Mouse (Mus musculus): ENCODE measurements at regions not wholly inside any gene's neighbourhood (a gene's known extent, or its start where the extent isn't known, plus 50 kb on each side); places are given as distances from the start of the nearest gene placed in this dataset.

GRCm38 (mm10) chr6:117110291-117110690 is 58.0 kb upstream of the Cxcl12 start:
- H3K4me3 ChIP-seq (ENCODE audit: insufficient read depth, low read depth, low read length), result no peak overlapping the region
- H3K9ac ChIP-seq (ENCODE audit: low read depth, low read length), result no peak overlapping the region
- no peak for DNase-seq (ENCODE audit: extremely low read depth, low read depth, low spot score)
- no peaks in the 10 kb centered on the region; the same call in 1 of the 2 replicates for H3K27me3 ChIP-seq (ENCODE audit: control insufficient read depth, insufficient read depth, low read length)
- TF ChIP-seq CTCF (IDR thresholded peaks at IDR 0.05; ENCODE audit: low read depth, low read length) (no peak), POLR2A (IDR thresholded peaks at IDR 0.05; ENCODE audit: extremely low read depth, insufficient read depth, low read length) (no peak)
- no peak overlapping the region for H3K27ac ChIP-seq (replicated peaks; ENCODE audit: insufficient read depth, low read depth, low read length)
- no peaks in the 10 kb centered on the region for H3K4me1 ChIP-seq (ENCODE audit: control insufficient read depth, insufficient read depth, low read length)
- no peaks in the 10 kb centered on the region for H3K79me2 ChIP-seq (ENCODE audit: control insufficient read depth, insufficient read depth, low read length)
- H3K36me3 ChIP-seq (ENCODE audit: control insufficient read depth, insufficient read depth, low read length), result no peaks in the 10 kb centered on the region
- WGBS, result 36% methylated on average over 3 of the region's 3 CpGs

GRCm38 (mm10) chr6:117114859-117115258 is 53.5 kb upstream of the Cxcl12 start:
- Histone ChIP-seq H3K79me2 (ENCODE audit: control insufficient read depth, insufficient read depth, low read length) (no peaks in the 10 kb centered on the region), H3K27me3 (ENCODE audit: control insufficient read depth, insufficient read depth, low read length) (no peaks in the 10 kb centered on the region; the same call in 1 of the 2 replicates), H3K4me1 (ENCODE audit: control insufficient read depth, insufficient read depth, low read length) (no peaks in the 10 kb centered on the region), H3K4me3 (ENCODE audit: insufficient read depth, low read depth, low read length) (no peak overlapping the region), H3K27ac (replicated peaks; ENCODE audit: insufficient read depth, low read depth, low read length) (no peak overlapping the region), H3K36me3 (ENCODE audit: control insufficient read depth, insufficient read depth, low read length) (no peaks in the 10 kb centered on the region), H3K9ac (ENCODE audit: low read depth, low read length) (no peak overlapping the region)
- DNase-seq (ENCODE audit: extremely low read depth, low read depth, low spot score), result no peak
- WGBS, result 67% methylated on average over 8 of the region's 8 CpGs
- TF ChIP-seq POLR2A (IDR thresholded peaks at IDR 0.05; ENCODE audit: extremely low read depth, insufficient read depth, low read length), result no peak
- TF ChIP-seq CTCF (IDR thresholded peaks at IDR 0.05; ENCODE audit: low read depth, low read length), result no peak

GRCm38 (mm10) chr6:117118081-117118480 is 50.3 kb upstream of the Cxcl12 start:
- H3K79me2 ChIP-seq (ENCODE audit: control insufficient read depth, insufficient read depth, low read length), result no peaks in the 10 kb centered on the region
- 88% methylated on average over 3 of the region's 3 CpGs for WGBS
- no peaks in the 10 kb centered on the region for H3K27me3 ChIP-seq (ENCODE audit: control insufficient read depth, insufficient read depth, low read length)
- H3K36me3 ChIP-seq (ENCODE audit: control insufficient read depth, insufficient read depth, low read length), result no peaks in the 10 kb centered on the region
- H3K9ac ChIP-seq (ENCODE audit: low read depth, low read length), result no peak overlapping the region
- DNase-seq (ENCODE audit: extremely low read depth, low read depth, low spot score), result no peak
- no peak overlapping the region for H3K4me3 ChIP-seq (ENCODE audit: insufficient read depth, low read depth, low read length)
- no peak for TF ChIP-seq POLR2A (IDR thresholded peaks at IDR 0.05; ENCODE audit: extremely low read depth, insufficient read depth, low read length)
- no peak for TF ChIP-seq CTCF (IDR thresholded peaks at IDR 0.05; ENCODE audit: low read depth, low read length)
- no peaks in the 10 kb centered on the region for H3K4me1 ChIP-seq (ENCODE audit: control insufficient read depth, insufficient read depth, low read length)
- H3K27ac ChIP-seq (replicated peaks; ENCODE audit: insufficient read depth, low read depth, low read length), result no peak overlapping the region

Measured in liver, adult 2 months (tissue).